Mouse (Mus musculus): Measurements from ENCODE around the gene Cox6b2. TPM values are rescaled to one million over a fixed set of nuclear protein-coding genes. Genes with fewer than 3 reads are reported as not detected.

The Cox6b2 gene
- polyA plus RNA-seq, 1 experiment from 2014 or later, result 75.6 TPM

- no peak for ATAC-seq (ENCODE audit: insufficient number of reproducible peaks, insufficient read depth, low FRiP score, low TSS enrichment, low read depth)
Measured at GRCm38 (mm10) chr7:4783667-4784268, 30.9 kb upstream of the Cox6b2 start.

GRCm38 (mm10) chr7:4782759-4783158 is 29.9 kb upstream of the Cox6b2 start, which contains the start of the genes Il11 and Tmem190:
TSS of gene Il11 (minus strand) at chr7:4782859.
TSS of gene Tmem190 (plus strand) at chr7:4782937.
- 73% methylated on average over 2 of the region's 2 CpGs for WGBS
- Histone ChIP-seq H3K4me2 (no peak within 1 kb of the TSS), H3K27ac (no peak within 1 kb of the TSS), H3K4me3 (no peak within 1 kb of the TSS), H3K27me3 (peaks cover 37% of the 10 kb centered on the region), H3K36me3 (no peaks in the 10 kb centered on the region), H3K9me3 (no peaks in the 10 kb centered on the region), H3K4me1 (peaks cover 4% of the 10 kb centered on the region; the same call in 1 of the 2 replicates), H3K9ac (no peak within 1 kb of the TSS)
- no peak for ATAC-seq (ENCODE audit: insufficient number of reproducible peaks, insufficient read depth, low FRiP score, low TSS enrichment, low read depth)

More at GRCm38 (mm10) chr7:4783667-4784268, 30.9 kb upstream of the Cox6b2 start:
- Histone ChIP-seq H3K36me3 (no peaks in the 10 kb centered on the region), H3K4me2 (no peak overlapping the region), H3K27me3 (peaks cover 34% of the 10 kb centered on the region), H3K9me3 (no peaks in the 10 kb centered on the region), H3K4me1 (peaks cover 9% of the 10 kb centered on the region; the same call in 1 of the 2 replicates), H3K4me3 (no peak overlapping the region), H3K9ac (no peak overlapping the region), H3K27ac (no peak overlapping the region)
- 88% methylated on average over 14 of the region's 14 CpGs for WGBS

GRCm38 (mm10) chr7:4782130-4782529 is 29.2 kb upstream of the Cox6b2 start:
- H3K36me3 ChIP-seq, result no peaks in the 10 kb centered on the region
- peaks cover 11% of the 10 kb centered on the region for H3K4me1 ChIP-seq
- H3K9me3 ChIP-seq, result no peaks in the 10 kb centered on the region
- peaks cover 40% of the 10 kb centered on the region for H3K27me3 ChIP-seq
- no peak overlapping the region for H3K27ac ChIP-seq
- no peak overlapping the region for H3K4me2 ChIP-seq
- 54% methylated on average over 3 of the region's 3 CpGs for WGBS
- ATAC-seq (ENCODE audit: insufficient number of reproducible peaks, insufficient read depth, low FRiP score, low TSS enrichment, low read depth), result no peak
- H3K9ac ChIP-seq, result no peak overlapping the region
- H3K4me3 ChIP-seq, result no peak overlapping the region

GRCm38 (mm10) chr7:4779921-4780320 is 27.0 kb upstream of the Cox6b2 start:
- Histone ChIP-seq H3K4me3 (no peak overlapping the region), H3K9me3 (no peaks in the 10 kb centered on the region), H3K4me2 (no peak overlapping the region), H3K9ac (no peak overlapping the region), H3K27ac (no peak overlapping the region), H3K36me3 (no peaks in the 10 kb centered on the region), H3K27me3 (peaks cover 62% of the 10 kb centered on the region), H3K4me1 (peaks cover 17% of the 10 kb centered on the region)
- ATAC-seq (ENCODE audit: insufficient number of reproducible peaks, insufficient read depth, low FRiP score, low TSS enrichment, low read depth), result no peak
- 42% methylated on average over 5 of the region's 5 CpGs for WGBS

- 0 out of 2 replicates have a peak overlapping the region, but pooled peaks have one; percentile 55 for H3K9ac ChIP-seq
- H3K27me3 ChIP-seq, result peaks cover 68% of the 10 kb centered on the region
- H3K4me3 ChIP-seq, result no peak overlapping the region
- H3K4me2 ChIP-seq, result 0 out of 2 replicates have a peak overlapping the region, but pooled peaks have one; percentile 60
- no peak for ATAC-seq (ENCODE audit: insufficient number of reproducible peaks, insufficient read depth, low FRiP score, low TSS enrichment, low read depth)
- WGBS, result 4% methylated on average over 20 of the region's 20 CpGs
- no peaks in the 10 kb centered on the region for H3K9me3 ChIP-seq
- H3K4me1 ChIP-seq, result peaks cover 17% of the 10 kb centered on the region
- no peak overlapping the region for H3K27ac ChIP-seq
- H3K36me3 ChIP-seq, result no peaks in the 10 kb centered on the region
Measured at GRCm38 (mm10) chr7:4777851-4778637, 25.1 kb upstream of the Cox6b2 start.

GRCm38 (mm10) chr7:4776861-4777830 is 24.3 kb upstream of the Cox6b2 start:
- WGBS, result 1% methylated on average over 52 of the region's 56 CpGs
- Histone ChIP-seq H3K4me3 (peak overlapping the region; percentile 41), H3K27me3 (peaks cover 68% of the 10 kb centered on the region), H3K4me1 (peaks cover 17% of the 10 kb centered on the region), H3K27ac (no peak overlapping the region), H3K9me3 (no peaks in the 10 kb centered on the region), H3K4me2 (peak overlapping the region; percentile 60), H3K9ac (peak overlapping the region; percentile 55), H3K36me3 (no peaks in the 10 kb centered on the region)
- ATAC-seq (ENCODE audit: insufficient number of reproducible peaks, insufficient read depth, low FRiP score, low TSS enrichment, low read depth), result peak; percentile 65; the same call in 1 of the 2 replicates

- H3K9ac ChIP-seq, result no peak overlapping the region
- WGBS, result 51% methylated on average over 10 of the region's 10 CpGs
- H3K9me3 ChIP-seq, result no peaks in the 10 kb centered on the region
- H3K4me1 ChIP-seq, result peaks cover 17% of the 10 kb centered on the region
- no peak overlapping the region for H3K27ac ChIP-seq
- no peak for ATAC-seq (ENCODE audit: insufficient number of reproducible peaks, insufficient read depth, low FRiP score, low TSS enrichment, low read depth)
- H3K36me3 ChIP-seq, result no peaks in the 10 kb centered on the region
- H3K4me3 ChIP-seq, result no peak overlapping the region
- H3K27me3 ChIP-seq, result peaks cover 60% of the 10 kb centered on the region
- H3K4me2 ChIP-seq, result no peak overlapping the region
Measured at GRCm38 (mm10) chr7:4776131-4776530, 23.2 kb upstream of the Cox6b2 start.

GRCm38 (mm10) chr7:4771202-4771601 is 18.3 kb upstream of the Cox6b2 start, which contains the start of gene Fam71e2:
TSS of gene Fam71e2 (minus strand) at chr7:4771302.
- Histone ChIP-seq H3K9ac (no peak within 1 kb of the TSS), H3K4me2 (no peak within 1 kb of the TSS), H3K36me3 (no peaks in the 10 kb centered on the region), H3K4me1 (no peaks in the 10 kb centered on the region), H3K27ac (no peak within 1 kb of the TSS), H3K4me3 (no peak within 1 kb of the TSS), H3K27me3 (peaks cover 19% of the 10 kb centered on the region), H3K9me3 (no peaks in the 10 kb centered on the region)
- no peak for ATAC-seq (ENCODE audit: insufficient number of reproducible peaks, insufficient read depth, low FRiP score, low TSS enrichment, low read depth)
- 75% methylated on average over 4 of the region's 5 CpGs for WGBS

- Histone ChIP-seq H3K4me3 (no peak overlapping the region), H3K36me3 (no peaks in the 10 kb centered on the region), H3K27ac (no peak overlapping the region), H3K27me3 (no peaks in the 10 kb centered on the region), H3K9ac (no peak overlapping the region), H3K4me1 (peaks cover 9% of the 10 kb centered on the region; the same call in 1 of the 2 replicates), H3K4me2 (no peak overlapping the region), H3K9me3 (no peaks in the 10 kb centered on the region)
- 10% methylated on average over 4 of the region's 4 CpGs for WGBS
- no peak for ATAC-seq (ENCODE audit: insufficient number of reproducible peaks, insufficient read depth, low FRiP score, low TSS enrichment, low read depth)
Measured at GRCm38 (mm10) chr7:4764946-4765710, 12.2 kb upstream of the Cox6b2 start.

- Histone ChIP-seq H3K27me3 (no peaks in the 10 kb centered on the region), H3K36me3 (no peaks in the 10 kb centered on the region), H3K9ac (no peak overlapping the region), H3K4me3 (no peak overlapping the region), H3K4me2 (no peak overlapping the region), H3K27ac (no peak overlapping the region), H3K4me1 (no peaks in the 10 kb centered on the region), H3K9me3 (no peaks in the 10 kb centered on the region)
- 54% methylated on average over 1 of the region's 1 CpGs for WGBS
- ATAC-seq (ENCODE audit: insufficient number of reproducible peaks, insufficient read depth, low FRiP score, low TSS enrichment, low read depth), result no peak
Measured at GRCm38 (mm10) chr7:4759670-4760069, 6.8 kb upstream of the Cox6b2 start.

All from embryonic facial prominence, embryonic 13.5 days (tissue).